Mouse (Mus musculus) thymus, postnatal 0 days (tissue): Measurements from ENCODE around the gene Ciita. TPM values are rescaled to one million over a fixed set of nuclear protein-coding genes. Genes with fewer than 3 reads are reported as not detected.

Experiments used
- DNase-seq: peaks from one replicate; pipeline ENCODE4 v3.0.0-alpha.2; 2015; ENCODE audit warnings: low spot score
- polyA plus RNA-seq: library from polyadenylated mRNA; unstranded; fragments of >200 nt; fragmentation: Nextera tagmentation; extraction: Ambion mirVana; gene quantifications from 2 replicates; pipeline ENCODE4 v1.2.1, GENCODE M21; 2015

Gene Ciita
- polyA plus RNA-seq = 21.1 and 22.6 TPM in 2 replicates

DNA sequence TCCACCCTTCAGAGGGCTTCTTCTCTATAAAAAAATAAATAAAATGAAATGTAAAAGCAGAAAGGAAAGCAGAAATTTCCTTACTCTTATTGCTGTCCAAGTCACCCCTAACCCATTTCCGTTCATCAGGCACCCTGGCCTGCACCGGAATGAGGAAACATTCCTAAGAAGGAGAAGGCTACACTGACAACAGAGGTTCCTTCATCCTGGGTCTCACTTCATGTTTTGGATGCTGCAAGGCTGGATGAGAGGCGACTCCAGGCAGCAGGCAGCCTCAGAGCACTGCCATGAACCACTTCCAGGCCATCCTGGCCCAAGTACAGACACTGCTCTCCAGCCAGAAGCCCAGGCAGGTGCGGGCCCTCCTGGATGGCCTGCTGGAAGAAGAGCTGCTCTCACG, at the start of gene Ciita:
Gene Ciita, plus strand, starts transcription at position 203 of the 400 bp plus-strand sequence.
- DNase-seq = no peak

- DNase-seq = no peak
Measured at GRCm38 (mm10) chr16:10431911-10432310, 47.9 kb upstream of the Ciita start.

- DNase-seq = no peak
Measured at GRCm38 (mm10) chr16:10432387-10432786, 47.5 kb upstream of the Ciita start.

DNA sequence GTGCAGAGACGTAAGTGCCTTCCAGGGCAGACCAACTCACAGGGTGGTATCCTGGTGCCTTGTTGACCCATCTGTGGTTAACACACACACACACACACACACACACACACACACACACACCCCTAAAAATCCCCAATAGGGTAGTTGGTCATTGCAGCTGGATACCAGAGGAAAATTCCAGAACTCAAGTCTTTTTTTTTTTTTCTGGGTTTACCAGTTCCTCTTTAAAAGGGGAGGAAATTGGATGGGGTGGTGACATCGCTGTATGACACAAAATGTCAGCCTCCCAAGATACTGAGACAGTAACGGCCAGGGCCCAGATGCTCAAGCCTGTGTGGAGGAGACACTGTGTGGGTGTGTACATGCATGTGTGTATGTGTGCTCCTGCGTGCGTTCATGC, 46.5 kb upstream of the Ciita start:
- DNase-seq = no peak

GRCm38 (mm10) chr16:10436166-10436565, 43.7 kb upstream of the Ciita start:
- no peak for DNase-seq

DNA sequence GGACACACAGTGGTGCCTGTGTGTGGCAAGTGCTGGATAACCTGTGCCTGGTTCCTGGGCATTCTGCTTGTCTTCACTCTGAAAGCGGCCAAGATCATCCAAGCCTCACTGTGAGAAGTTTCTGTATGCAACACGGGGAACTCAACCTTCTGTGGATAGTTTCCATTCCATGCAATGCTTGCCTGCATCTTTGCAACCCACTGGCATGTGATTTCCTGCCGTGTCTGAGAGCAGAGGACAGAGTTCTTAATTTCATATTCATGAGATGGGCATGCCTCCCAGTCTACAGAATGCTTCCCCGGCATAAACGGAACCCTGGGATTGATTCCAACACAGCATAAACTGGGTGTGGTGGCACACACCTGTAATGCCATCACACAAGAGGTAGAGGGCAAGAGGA, 41.8 kb upstream of the Ciita start:
- no peak for DNase-seq

- no peak for DNase-seq
Measured at GRCm38 (mm10) chr16:10441328-10441727, 38.5 kb upstream of the Ciita start.

DNA sequence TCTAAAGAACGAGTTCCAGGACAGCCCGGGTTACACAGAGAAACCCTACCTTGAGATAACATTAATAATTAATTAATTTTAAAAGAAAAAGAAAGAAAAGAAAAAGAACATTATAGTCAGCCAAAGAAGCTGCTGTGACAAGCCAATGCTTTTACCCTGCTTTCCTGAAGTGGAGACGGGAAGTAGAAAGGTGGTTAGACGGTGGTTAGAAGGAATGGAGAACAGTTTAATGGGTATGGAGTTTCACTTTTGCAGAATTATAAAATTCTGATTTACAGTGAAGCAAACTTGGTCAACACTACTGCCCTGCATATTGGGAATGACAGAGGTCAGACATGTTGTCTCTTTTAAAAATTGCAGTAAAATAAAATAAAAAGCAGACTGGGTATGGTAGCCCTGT, 38.1 kb upstream of the Ciita start:
- DNase-seq = no peak

GRCm38 (mm10) chr16:10443723-10444122, 36.1 kb upstream of the Ciita start:
- no peak for DNase-seq

GRCm38 (mm10) chr16:10446573-10447263, 33.1 kb upstream of the Ciita start:
- no peak for DNase-seq

- DNase-seq = no peak
Measured at GRCm38 (mm10) chr16:10447264-10447594, 32.6 kb upstream of the Ciita start, which contains the start of gene Tvp23a. Gene Tvp23a (minus strand): TSS chr16:10447362.

DNA sequence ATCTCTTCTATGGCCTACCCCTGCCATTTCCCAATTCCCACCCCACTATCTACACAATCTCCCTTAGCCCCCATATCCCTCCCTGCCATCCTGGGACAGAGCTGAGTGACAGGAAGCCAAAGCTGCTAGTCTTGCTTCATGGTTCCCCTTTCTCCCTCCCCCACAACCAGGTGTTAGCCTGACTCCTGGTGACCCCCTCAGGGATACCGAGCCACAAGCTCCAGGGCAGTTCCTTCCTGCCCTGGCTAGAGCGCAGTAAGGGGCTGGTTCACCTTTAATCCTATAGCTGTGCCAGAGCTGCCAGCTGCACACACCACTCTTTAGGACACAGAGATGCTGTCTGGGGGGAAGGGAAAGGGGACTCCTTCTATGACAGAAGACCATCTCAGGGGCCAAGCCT, 32.1 kb upstream of the Ciita start:
- DNase-seq = no peak

GRCm38 (mm10) chr16:10448931-10449330, 30.9 kb upstream of the Ciita start:
- no peak for DNase-seq

- no peak for DNase-seq
Measured at GRCm38 (mm10) chr16:10451906-10452305, 28.0 kb upstream of the Ciita start.

- DNase-seq = no peak
Measured at GRCm38 (mm10) chr16:10452445-10452896, 27.4 kb upstream of the Ciita start.

- no peak for DNase-seq
Measured at GRCm38 (mm10) chr16:10453872-10454582, 25.8 kb upstream of the Ciita start.

DNA sequence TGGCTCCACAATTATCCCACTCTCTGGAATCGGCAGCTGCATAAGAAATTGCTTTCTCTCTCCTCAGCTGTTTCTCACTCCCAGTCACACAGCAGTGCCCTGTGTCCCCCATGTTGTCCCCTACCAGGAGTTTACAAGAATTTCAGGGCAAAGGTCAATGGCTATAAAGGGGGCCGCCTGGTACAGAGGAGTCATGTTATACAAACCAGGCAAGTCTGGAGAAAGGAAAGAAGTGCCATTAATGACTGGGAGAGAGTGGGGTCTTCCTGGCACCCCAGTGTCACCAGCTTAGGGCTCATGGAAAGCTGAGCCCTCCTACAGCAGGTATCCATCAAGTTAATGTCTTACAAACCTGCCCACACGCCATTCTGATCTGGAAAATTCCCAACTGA, 25.3 kb upstream of the Ciita start:
- DNase-seq = no peak

DNA sequence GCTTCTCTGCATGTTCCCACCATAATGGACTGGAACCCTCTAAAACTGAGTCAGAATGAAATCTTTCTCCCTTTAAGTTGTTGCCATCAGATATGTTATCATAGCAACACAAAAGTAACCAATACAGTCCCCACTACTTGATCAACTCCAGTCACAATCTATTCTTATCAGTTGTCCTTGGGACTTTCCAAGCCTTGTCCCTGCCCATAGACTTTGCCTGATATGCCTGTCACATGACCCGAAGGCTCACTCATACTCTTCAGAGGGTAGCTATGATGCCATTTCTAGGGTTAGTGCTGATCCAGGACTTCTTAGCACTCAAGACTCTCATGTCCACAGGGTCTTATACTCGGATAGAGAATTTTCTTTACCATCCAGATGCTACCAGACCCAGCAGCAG, 19.7 kb upstream of the Ciita start:
- no peak for DNase-seq

- DNase-seq = no peak
Measured at GRCm38 (mm10) chr16:10461178-10461577, 18.7 kb upstream of the Ciita start.

GRCm38 (mm10) chr16:10465011-10465681, 14.7 kb upstream of the Ciita start:
- DNase-seq = no peak

DNA sequence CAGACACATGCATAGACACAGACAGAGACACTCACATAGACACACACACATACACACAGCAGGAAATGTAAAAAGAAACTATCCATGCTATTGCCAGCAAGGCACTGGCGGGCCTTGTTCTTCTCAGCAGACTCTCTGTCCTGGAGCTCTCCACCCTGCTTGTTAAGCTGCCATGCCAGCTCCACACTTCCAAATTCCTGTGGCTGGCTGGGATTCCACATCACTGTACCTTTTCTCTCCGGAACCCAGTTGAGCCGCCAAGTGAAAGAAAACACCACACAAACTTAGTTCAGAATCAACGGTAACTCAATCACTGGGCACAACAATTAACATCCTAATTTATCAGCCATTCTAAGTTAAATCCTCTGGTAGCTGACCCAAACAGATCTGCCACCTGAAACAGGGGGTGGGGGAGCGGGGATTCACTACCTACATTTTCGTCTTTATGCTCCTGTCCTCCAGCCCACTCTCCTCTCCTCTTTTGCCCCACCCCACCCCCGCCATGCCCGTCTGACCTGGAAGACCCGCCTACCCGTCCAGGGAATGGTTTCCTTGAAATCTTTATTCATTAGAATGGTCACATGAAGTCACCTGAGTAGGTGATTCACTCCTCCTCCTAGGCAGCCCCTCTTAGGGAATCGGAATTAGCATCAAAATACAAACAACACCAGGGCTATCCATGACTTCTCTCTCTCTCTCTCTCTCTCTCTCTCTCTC, 12.3 kb upstream of the Ciita start:
- DNase-seq = no peak

- no peak for DNase-seq
Measured at GRCm38 (mm10) chr16:10468201-10468600, 11.7 kb upstream of the Ciita start.
